In the genomic region with DNA sequence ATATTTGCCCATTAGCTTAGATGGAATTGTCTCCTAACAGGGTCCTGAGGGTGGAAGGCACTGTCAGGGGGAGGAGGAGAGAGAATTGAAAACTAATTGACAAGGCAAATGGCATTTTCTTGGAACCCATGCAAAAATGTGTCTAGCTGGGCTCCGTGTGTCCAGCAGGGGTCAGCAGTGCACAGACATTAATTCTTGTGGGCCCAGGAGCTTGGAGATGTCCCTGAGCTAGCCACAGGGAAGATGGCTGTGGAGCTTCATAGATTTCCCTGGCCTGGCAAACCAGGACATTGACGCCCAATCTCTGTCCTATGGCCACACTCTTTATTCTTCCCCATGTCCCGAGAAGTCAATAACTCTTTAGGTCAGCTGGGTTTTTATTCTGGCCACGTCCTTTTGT, we compare ENCODE assay signal across 9 mouse cellular contexts.
A peak's percentile ranks its signal among the peaks of the same experiment; 100 is the strongest.
DNase-seq lines count a peak whose midpoint lies in the region; ATAC-seq lines count a peak whose summit lies in the region.
"Had no signal": no experiment of that assay in that cellular context is flagged by ENCODE, and none has a peak within 500 bp of the region (broad histone marks: within the 10 kb centered on the region; RNA-seq: fewer than 3 reads in every experiment).

No protein-coding gene starts in this region.

- H3K9me3 ChIP-seq in heart, embryonic 11.5 days (replicated peaks; ENCODE audit: control insufficient read depth, low read length) = no peaks in the 10 kb centered on the region
- H3K9me3 ChIP-seq in hindbrain, embryonic 12.5 days (replicated peaks) = no peaks in the 10 kb centered on the region
- no peaks in the 10 kb centered on the region for H3K9me3 ChIP-seq in midbrain, embryonic 11.5 days (ENCODE audit: control insufficient read depth, low read length)
- H3K9me3 ChIP-seq: liver, embryonic 15.5 days had no signal

- no peak for ATAC-seq in heart, embryonic 11.5 days (replicated peaks; ENCODE audit: insufficient number of reproducible peaks, low FRiP score, low TSS enrichment)
- ATAC-seq in hindbrain, embryonic 12.5 days (ENCODE audit: low FRiP score) = peak; percentile 67; the same call in 1 of the 2 replicates
- ATAC-seq in midbrain, embryonic 11.5 days (ENCODE audit: low FRiP score) = peak; percentile 72; the same call in 1 of the 2 replicates

- no peak overlapping the region for H3K27ac ChIP-seq in heart, embryonic 11.5 days (ENCODE audit: low read depth, low read length)
- H3K27ac ChIP-seq in hindbrain, embryonic 12.5 days = no peak overlapping the region
- H3K27ac ChIP-seq in midbrain, embryonic 11.5 days (ENCODE audit: low read depth, low read length) = no peak overlapping the region
- H3K27ac ChIP-seq: liver, embryonic 15.5 days had no signal

- no peaks in the 10 kb centered on the region for H3K36me3 ChIP-seq in heart, embryonic 11.5 days (ENCODE audit: control insufficient read depth, insufficient read depth, low read length)
- H3K36me3 ChIP-seq in hindbrain, embryonic 12.5 days = no peaks in the 10 kb centered on the region
- H3K36me3 ChIP-seq in midbrain, embryonic 11.5 days (ENCODE audit: control insufficient read depth, insufficient read depth, low read length) = no peaks in the 10 kb centered on the region
- H3K36me3 ChIP-seq: liver, embryonic 15.5 days had no signal

- WGBS in heart, embryonic 11.5 days (ENCODE audit: insufficient replicate concordance) = 24% methylated on average over 4 of the region's 4 CpGs
- WGBS in hindbrain, embryonic 12.5 days = 32% methylated on average over 4 of the region's 4 CpGs
- WGBS in midbrain, embryonic 11.5 days = 19% methylated on average over 4 of the region's 4 CpGs

- no peak overlapping the region for H3K4me2 ChIP-seq in heart, embryonic 11.5 days
- H3K4me2 ChIP-seq in hindbrain, embryonic 12.5 days (replicated peaks) = no peak overlapping the region
- no peak overlapping the region for H3K4me2 ChIP-seq in midbrain, embryonic 11.5 days
- H3K4me2 ChIP-seq: liver, embryonic 15.5 days had no signal

- no peak overlapping the region for H3K9ac ChIP-seq in heart, embryonic 11.5 days (ENCODE audit: low read depth, low read length)
- no peak overlapping the region for H3K9ac ChIP-seq in hindbrain, embryonic 12.5 days
- H3K9ac ChIP-seq in midbrain, embryonic 11.5 days (ENCODE audit: low read length) = no peak overlapping the region
- H3K9ac ChIP-seq: liver, embryonic 15.5 days had no signal

- peak; percentile 36 for DNase-seq in heart, adult 8-10 months (ENCODE audit: low spot score)
- peak; percentile 83 for DNase-seq in adrenal gland, postnatal 10 days
- peak; percentile 81 for DNase-seq in embryo, embryonic 11 days
- DNase-seq in left cerebral cortex, adult 18-20 months (ENCODE audit: low spot score in 2 of 2) = peak; percentile 66 to 72
- DNase-seq in midbrain, embryonic 11.5 days (ENCODE audit: low spot score, missing footprints) = peak; percentile 97
- DNase-seq in thymus, postnatal 0 days (ENCODE audit: low spot score) = peak; percentile 17

- H3K4me3 ChIP-seq in heart, embryonic 11.5 days (ENCODE audit: low read depth, low read length) = no peak overlapping the region
- H3K4me3 ChIP-seq in hindbrain, embryonic 12.5 days = no peak overlapping the region
- no peak overlapping the region for H3K4me3 ChIP-seq in midbrain, embryonic 11.5 days (ENCODE audit: low read depth, low read length)
- H3K4me3 ChIP-seq: liver, embryonic 15.5 days had no signal

- no peaks in the 10 kb centered on the region for H3K4me1 ChIP-seq in heart, embryonic 11.5 days (ENCODE audit: control insufficient read depth, insufficient read depth, low read length)
- peaks cover 2% of the 10 kb centered on the region; the same call in 1 of the 2 replicates for H3K4me1 ChIP-seq in hindbrain, embryonic 12.5 days
- no peaks in the 10 kb centered on the region for H3K4me1 ChIP-seq in midbrain, embryonic 11.5 days (ENCODE audit: control insufficient read depth, insufficient read depth, low read length)
- H3K4me1 ChIP-seq: liver, embryonic 15.5 days had no signal

- H3K27me3 ChIP-seq in heart, embryonic 11.5 days (ENCODE audit: control insufficient read depth, insufficient read depth, low read length) = no peaks in the 10 kb centered on the region
- no peaks in the 10 kb centered on the region for H3K27me3 ChIP-seq in hindbrain, embryonic 12.5 days
- no peaks in the 10 kb centered on the region for H3K27me3 ChIP-seq in midbrain, embryonic 11.5 days (ENCODE audit: control insufficient read depth, insufficient read depth, low read length)
- H3K27me3 ChIP-seq: liver, embryonic 15.5 days had no signal

Comparison
In these comparisons a context has a peak if more than half of its experiments do, and no peak if none do; other contexts are left out.
1. DNase-seq: peak in every context shown above with its lines; median percentile 97 in midbrain, embryonic 11.5 days; 83 in adrenal gland, postnatal 10 days; 81 in embryo, embryonic 11 days; 69 in left cerebral cortex, adult 18-20 months; 36 in heart, adult 8-10 months; 17 in thymus, postnatal 0 days.